Mouse (Mus musculus) embryonic fibroblast, embryonic 13.5 days (primary cell): ENCODE measurements around the gene Il31ra.

Source experiments
- CTCF ChIP-seq: IDR thresholded peaks from 2 replicates; pipeline ENCODE4 v1.5.1; 2011; ENCODE audit warnings: mild to moderate bottlenecking, control low read depth, low read length, moderate library complexity, borderline replicate concordance; ENCODE audit not compliant: insufficient read depth
- POLR2A ChIP-seq: IDR thresholded peaks from 2 replicates; pipeline ENCODE4 v1.6.1; 2011; ENCODE audit warnings: low read depth, mild to moderate bottlenecking, control low read depth, low read length, moderate library complexity

DNA sequence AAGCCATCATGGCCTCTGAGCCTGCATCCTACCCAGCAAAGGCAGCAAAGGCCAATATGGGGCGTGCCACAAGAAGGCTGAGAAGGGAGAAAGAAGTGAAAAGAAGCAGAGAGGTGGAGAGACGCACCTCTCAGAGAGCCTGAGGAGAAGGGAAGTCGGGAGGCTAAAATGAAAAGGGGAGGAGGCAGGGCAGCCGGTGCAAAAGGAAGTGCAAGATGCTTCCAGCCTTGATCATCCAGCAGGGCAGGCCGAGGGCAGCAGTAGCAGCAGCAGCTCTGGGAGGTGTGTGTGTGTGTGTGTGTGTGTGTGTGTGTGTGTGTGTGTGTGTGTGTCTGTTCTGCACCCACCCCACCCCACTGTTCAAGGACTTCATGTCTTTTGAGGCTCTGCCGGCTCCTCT lies 71.9 kb downstream of the Il31ra start:
- TF ChIP-seq CTCF, result no peak
- TF ChIP-seq POLR2A, result no peak
